Mouse (Mus musculus) gonadal fat pad, adult 2 months (tissue): ENCODE measurements around the gene Slc22a18. TPM values are rescaled to one million over a fixed set of nuclear protein-coding genes. Genes with fewer than 3 reads are reported as not detected.

Experiments used
- DNase-seq: peaks from one replicate; pipeline ENCODE4 v3.0.0-alpha.2; 2012; ENCODE audit warnings: low read depth
- polyA plus RNA-seq: library from polyadenylated mRNA; depleted of rRNA; stranded (reverse); fragments of >200 nt; gene quantifications from 2 replicates; pipeline ENCODE4 v1.2.3, GENCODE M21; 2012; rRNA removed

Slc22a18 gene
- polyA plus RNA-seq, result 12.3 and 13.4 TPM in 2 replicates

- DNase-seq, result no peak
Observed at GRCm38 (mm10) chr7:143473347-143474101, at the start of gene Slc22a18. Gene Slc22a18 (plus strand): TSS chr7:143473736.

GRCm38 (mm10) chr7:143428142-143428813 is 45.3 kb upstream of the Slc22a18 start:
- no peak for DNase-seq

GRCm38 (mm10) chr7:143428814-143429499 is 44.6 kb upstream of the Slc22a18 start:
- no peak for DNase-seq

- DNase-seq, result no peak
Observed at GRCm38 (mm10) chr7:143432631-143433030, 40.9 kb upstream of the Slc22a18 start.

GRCm38 (mm10) chr7:143433331-143433730 is 40.2 kb upstream of the Slc22a18 start:
- no peak for DNase-seq

DNA sequence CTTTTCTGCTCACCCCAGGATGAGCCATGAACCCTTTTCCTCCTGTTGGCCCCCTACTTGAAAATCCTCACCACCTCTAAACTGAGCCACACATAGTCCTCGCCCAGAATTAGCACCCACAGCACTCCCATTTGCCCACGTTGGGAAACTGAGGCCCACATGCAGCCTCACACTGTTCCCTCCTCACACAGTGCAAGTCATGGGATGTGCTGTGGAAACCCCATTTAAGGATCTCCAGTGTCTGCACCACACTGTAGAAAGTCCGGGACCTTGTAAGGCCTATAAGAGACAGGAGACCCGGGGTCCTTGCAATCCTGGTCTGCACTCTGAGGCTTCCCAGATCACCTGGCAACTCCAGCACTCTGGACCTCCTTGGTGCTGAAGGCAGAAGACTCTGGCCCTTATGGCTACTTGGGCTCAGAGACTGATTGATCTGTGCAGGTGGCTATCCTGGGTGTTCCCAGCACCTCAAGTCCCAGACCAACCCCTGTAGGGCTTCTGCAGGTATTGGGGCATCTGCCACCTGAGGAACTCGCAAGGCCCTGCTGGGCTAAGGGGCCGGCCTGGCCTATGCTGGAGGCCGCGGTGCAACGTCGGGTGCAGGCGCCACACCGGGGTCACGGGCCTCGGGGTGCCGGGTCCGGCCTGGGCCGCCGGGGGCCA is 36.2 kb upstream of the Slc22a18 start:
- DNase-seq, result no peak

DNA sequence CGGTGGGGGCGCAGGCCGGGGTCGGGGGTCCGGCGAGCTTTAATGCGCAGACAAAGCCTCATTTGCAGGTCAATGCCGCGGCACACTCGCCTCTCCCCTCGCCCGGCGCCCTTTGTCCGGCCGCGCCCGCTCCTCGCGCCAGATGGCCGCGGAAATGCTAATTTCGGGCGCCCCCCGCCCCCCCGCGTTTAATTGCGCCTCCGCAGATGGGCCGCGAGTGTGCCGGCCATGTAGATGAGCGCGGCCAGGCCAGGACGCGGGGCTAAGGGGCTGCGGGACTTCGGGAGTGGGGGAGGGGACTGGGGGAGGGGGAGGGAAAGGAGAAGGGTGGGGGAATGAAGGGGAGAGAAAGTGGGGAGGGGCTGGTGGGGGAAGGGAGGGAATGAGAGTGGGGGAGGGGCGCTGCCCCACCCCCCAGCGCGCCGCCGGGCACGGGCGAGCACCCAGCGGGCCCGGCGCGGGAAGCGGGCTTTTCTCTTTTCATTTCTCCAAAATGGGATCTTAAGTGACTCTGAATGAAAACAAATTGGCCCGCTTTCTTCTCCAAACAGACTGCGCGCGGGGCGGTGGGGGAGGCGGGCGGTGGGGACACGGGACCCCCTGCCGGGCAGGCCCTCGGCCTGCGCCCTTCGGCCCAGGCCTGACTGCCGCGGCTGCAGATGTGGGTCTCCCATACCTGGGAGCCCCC is 35.5 kb upstream of the Slc22a18 start:
- DNase-seq, result no peak

DNA sequence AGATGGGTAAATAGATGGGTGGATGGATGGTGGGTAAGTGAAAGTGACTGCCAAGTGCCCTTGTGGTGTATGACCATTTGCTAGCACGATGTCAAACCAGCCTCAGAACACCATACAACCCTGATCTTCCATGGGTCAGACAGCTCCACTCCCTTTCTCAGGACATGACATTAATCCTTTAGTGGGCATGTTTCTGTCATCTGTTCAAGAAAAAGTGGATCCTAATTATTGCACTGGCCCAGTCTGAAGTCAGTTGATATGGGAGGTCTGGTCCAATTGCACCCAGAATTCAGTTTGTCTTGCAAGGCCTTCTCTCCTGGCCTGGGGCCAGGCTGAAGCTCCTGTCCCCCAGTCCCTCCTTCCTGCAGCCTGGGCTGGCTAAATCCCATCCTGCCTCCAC is 34.6 kb upstream of the Slc22a18 start:
- DNase-seq, result no peak

- no peak for DNase-seq
Observed at GRCm38 (mm10) chr7:143444580-143444954, 29.0 kb upstream of the Slc22a18 start.

- DNase-seq, result no peak
Observed at GRCm38 (mm10) chr7:143444955-143445648, 28.4 kb upstream of the Slc22a18 start.

- DNase-seq, result no peak
Observed at GRCm38 (mm10) chr7:143445651-143446460, 27.7 kb upstream of the Slc22a18 start.

DNA sequence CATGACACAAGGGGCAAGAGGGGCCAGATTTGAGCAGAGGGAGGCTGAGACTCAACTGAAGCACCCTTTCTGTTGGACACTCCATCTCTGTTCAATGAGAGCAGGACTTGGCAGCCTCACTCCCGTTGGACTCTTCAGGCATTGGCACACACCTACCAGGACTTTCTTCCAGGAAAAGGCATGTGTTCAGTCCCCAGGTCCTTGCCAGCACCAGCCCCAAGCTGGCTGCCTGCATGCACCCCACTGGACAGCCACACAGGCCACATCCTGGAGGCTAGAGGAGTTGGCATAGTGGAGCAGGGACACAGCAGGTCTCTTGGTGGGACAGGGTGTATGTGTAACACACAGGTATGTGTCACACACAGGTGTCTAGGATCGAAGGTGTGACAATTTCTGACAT is 26.4 kb upstream of the Slc22a18 start:
- DNase-seq, result no peak

DNA sequence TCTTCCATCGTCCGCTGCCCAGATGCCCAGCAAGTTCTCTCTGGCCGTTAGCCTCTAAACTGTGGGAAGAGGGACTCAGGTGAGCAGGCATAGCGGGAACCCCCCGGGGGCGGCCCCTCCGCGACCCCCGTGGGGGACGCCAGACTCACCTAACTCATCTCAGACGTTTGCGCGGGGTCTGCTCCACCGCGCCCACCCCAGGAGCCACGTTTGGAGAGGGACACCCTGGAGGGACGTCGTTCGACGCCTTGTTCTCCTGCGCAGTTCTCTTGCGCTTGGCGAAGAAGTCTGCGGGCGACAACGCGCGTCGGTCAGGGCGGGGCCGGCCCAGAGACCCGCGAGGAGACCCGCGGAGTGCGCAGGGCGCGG is 14.6 kb upstream of the Slc22a18 start:
- DNase-seq, result no peak

- no peak for DNase-seq
Observed at GRCm38 (mm10) chr7:143459332-143460211, 14.0 kb upstream of the Slc22a18 start.

DNA sequence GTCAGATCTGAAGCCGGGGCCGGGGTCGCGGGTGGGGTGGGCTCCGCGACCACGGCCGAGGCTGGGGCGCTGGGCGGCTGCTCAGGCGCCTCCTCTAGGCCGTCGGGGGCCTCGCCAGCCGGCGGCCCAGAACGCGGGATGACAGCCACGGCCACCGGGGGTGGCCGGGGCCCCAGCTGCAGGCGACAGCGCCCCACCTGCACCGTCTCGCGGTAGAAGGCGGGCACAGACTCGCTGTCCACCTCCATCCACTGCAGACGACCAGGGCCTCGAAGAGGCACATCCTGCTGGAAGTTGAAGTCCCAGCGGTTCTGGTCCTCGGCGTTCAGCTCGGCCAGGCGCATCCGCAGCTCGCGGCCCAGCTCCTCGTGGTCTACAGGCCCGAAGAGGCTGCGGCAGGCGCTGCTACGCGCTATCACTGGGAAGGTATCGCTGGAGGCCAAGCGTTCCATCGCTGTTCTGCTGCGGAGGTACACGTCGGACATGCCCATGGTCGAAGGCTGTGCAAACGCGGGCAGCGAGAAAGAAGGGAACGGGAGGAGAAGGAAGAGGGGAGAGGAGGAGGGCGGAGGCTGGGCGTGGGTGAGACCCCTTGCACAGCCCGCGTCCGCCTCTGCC is 13.2 kb upstream of the Slc22a18 start:
- DNase-seq, result no peak

- no peak for DNase-seq
Observed at GRCm38 (mm10) chr7:143460874-143461273, 12.7 kb upstream of the Slc22a18 start, which contains the start of gene Cdkn1c. Gene Cdkn1c (minus strand): TSS chr7:143461050.

DNA sequence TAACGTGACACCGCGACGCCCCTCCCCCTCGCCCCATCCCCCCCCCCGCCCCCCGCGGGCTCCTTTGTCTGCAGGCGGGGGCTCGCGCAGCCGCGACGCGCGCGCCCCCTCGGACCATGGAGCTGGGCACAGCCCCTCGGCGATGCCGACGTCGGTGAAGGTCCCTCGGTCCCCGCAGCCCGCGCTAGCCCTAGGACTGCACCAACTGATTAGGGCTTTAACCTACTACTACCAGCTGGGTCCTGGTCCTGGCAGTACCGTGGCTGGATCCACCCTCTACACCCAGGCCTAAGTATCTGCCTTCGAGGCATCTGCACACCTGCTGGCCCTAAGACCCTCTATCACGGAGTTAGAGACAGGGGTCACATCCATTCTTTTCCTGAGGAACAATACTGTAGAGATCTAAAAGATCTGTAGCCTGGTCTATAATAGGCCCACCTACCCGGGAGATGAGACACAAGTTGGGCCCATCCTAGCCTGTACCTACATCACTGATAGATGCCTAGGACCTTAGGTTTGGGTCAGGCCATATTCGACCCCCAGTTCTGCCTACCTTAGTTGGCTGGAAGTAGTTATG is 12.2 kb upstream of the Slc22a18 start:
- no peak for DNase-seq

DNA sequence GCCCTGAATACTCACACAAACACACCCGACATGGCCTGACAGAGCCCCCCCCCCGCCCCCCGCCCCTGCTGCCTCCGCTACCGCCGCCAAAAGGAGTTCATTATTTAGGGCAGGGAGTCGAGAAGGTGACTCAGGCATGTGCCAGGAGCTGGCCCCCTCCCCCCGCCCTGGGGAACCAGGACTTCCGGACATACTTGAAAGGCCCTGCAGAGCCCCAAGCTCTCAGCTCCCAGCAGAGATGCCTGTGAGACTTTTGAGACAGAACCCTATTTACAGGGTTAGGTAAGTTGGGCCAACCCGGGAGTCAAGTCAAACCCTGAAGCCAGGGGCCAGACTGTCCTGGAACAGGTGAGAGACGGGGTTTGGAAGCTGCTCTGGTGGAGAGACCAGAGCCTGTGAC is 11.6 kb upstream of the Slc22a18 start:
- DNase-seq, result no peak
